Mouse (Mus musculus): ENCODE measurements around the gene Myh7b.

The Myh7b gene

DNA sequence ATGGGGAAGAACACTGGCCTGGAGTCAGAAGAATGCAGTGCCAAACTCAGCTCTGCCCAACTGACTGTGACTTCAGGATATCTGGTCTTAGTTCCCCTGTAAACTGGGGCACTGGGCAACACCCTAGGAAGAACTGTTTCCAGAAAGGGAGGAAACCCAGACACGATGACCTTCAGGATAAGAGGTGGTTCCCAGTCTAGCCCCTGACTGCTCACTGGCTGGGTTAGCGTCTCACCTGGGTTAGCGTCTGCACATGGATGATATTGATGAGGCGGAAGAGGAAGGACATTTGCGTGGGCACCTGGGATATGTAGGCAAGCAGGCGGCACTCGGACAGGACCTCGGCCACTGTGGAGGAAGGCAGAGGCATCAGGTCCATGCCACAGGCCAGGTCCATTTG, 24.9 kb downstream of the Myh7b start:
- DNase-seq = peak in 1 of 2 experiments; percentile 12

DNA sequence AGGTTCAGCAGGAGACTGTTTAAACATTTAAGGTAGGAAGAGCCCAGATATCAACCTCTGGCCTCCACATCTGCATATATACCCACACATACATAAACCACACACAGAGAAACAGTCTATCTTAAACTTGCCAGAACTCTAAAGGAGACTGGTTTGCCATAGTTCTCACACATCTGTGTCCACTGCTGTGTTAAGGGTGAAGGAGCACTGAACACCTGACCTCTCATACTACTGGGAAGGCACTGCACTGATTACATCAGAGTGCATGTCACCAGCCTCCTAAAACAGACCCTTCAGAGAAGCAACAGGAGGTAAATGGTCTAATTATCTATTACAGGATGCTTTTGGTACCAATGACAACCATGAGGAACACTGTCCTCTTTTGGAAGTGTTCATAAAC, 25.9 kb downstream of the Myh7b start:
- DNase-seq = no peak

DNA sequence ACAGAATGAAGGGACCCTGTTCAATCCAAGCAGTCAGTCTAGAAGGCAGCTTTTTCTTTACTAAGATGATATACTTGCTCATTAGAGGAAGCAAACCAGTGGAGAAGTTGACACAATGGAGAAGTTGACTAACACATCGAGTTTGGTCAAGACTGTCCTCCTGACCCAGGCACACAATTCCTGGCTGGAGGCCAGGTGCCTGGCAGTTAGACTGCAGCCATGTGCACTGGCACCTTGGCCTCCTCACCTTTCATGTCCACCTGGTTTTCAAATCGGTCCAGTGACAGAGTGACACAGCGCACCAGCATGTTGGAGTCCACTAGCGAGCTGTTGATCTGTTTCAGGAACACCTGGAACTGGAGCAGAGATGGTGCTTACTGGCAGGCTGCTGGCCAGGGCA, 26.4 kb downstream of the Myh7b start:
- peak; percentile 47 to 56 for DNase-seq

DNA sequence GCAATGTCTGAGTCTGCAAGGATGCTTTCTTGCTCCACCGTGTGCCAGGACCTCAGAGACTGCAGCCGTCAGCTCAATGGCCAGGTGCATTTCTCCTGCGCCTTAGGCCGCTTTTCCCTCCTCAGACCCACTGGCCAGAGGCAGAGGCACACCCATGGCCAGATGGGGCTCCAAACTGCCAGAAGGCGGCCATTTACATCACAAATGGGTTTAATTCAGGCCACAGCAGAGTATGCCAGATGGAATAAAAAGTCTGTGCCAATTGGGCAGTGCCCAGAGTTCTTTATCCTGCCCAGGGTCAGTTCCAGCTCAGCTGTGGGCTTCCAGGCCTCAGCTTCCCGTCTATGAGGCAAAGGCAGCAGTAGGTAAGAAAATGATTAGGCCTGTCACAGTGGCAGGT, 29.6 kb downstream of the Myh7b start:
- peak; percentile 92 to 94 for DNase-seq

DNA sequence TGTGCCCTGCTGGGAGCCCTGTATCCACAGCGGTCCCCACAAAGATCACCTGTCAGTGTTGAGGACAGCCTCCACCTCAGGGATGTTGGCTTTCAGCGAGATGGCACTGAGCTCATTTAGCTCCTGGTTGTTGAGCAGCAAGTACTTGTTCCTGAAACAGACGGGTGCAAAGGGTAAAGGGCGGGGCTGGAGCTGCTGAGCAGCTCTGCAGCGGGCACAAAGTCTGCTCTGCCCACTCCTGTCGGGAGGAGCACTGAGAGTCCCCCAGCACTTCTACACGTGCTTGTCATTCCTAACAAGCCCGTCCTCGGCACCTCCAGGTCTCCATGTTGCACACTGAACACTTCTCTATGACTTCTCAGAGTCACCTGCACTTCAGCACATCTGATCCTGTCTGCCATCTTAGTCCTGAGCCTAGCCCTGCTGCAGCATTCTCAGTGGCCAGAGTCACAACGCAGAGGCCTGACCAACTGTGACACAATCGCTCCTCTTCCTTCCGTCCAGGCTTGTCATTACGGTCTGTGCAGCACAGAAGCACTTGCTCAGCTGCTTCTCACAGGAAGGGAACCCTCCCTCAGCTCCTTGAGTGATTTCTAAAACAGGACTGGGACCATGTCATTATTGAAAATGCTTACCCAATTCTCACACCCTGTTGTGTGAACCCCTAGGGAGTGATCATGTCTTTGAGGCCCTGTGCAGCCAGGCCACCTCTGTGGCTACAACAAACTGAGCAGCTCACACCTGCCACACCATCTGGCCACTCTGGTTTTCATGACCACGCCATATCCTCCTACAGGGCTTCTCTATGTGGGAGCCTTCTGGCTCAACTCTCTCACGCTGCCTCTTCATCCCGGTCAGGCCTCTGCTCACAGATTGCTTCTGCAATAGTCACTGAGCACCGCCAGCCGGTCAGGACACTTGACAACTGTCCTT, 30.8 kb downstream of the Myh7b start:
- peak; percentile 76 to 84 for DNase-seq

DNA sequence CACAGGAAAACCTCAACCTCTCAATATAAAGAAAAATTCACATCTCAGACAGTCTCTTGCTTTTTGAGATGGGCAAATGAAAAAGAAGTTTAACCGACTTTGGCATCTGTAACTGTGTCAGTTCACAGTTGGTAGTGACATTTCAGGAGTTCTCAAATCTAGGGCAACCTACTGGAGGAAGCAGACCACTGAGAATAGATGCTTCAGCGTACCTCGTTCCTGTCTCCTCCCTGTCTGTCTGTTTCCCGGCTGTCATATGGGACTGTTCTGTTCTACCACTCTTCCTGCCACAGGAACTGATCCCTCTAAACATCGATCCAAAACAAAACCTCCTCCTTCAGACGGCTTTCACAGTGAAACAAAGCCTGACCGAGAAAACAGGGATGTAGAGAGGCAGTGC, 34.7 kb downstream of the Myh7b start:
- no peak for DNase-seq

DNA sequence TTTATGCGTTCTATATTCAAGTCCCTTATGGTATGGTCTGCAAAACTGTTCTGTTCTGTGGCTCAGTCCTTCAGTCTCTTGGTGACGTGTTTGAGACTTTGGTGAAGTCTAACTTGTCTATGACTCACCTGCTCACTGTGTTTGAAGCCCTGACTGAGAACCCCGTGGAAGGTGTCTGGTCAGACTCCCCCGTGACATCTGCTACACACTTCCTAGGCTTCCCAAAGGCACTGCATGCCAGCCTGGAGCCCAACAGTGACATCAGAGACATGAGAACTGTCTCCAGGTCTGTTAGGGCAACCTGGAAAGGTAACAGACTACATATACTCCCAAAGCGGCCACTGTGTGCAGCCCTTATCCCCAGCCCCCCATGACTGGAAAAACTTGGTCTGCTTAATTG, 41.6 kb downstream of the Myh7b start:
- no peak for DNase-seq

DNA sequence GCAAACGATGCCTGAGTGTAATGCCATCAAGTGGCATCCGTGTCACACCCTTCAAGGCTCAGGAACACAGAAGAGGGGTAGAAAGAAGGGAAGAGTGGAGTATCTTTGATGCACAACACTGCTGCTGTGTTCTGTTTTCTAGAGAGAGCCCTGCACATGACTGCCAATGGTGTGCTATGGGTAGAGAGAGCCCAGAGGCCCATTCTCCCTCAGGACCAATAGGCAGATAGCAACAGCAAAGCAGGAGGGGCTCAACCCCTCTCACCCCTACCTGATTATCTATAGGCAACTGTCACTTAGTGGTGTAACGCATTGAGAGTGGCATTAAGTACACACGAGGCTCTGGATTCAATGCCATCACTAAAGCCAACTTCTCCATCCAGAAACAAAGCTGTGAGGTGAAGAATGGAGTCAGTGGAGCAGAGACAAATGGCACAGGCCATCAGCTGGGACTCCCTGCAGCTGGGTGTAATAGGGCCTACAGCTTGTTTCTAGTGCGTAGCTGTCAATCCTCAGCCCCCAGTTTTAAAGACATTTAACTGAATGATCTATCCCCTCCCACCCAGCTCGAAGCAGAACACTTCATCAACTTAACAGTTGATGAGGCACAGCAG, 44.9 kb downstream of the Myh7b start:
- DNase-seq = no peak

DNA sequence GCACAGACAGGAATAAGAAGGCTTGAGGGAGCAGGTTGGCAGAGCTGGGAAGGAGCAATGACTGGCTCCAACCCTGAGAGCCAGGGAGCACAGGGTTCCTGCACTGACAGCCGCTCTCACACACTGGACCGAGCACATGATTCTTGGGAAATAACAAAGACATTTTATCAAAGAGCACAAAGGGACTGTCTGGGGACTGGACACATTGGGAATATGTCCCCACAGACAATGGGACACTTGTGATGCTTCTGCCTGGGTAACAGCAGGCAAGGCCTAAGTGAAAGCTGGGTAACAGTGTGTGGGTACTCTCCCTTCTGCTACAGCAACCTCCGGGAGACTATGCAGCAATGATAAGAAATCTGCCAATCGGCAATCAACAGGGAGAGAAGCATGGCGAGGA, 51.4 kb downstream of the Myh7b start:
- DNase-seq = no peak

DNA sequence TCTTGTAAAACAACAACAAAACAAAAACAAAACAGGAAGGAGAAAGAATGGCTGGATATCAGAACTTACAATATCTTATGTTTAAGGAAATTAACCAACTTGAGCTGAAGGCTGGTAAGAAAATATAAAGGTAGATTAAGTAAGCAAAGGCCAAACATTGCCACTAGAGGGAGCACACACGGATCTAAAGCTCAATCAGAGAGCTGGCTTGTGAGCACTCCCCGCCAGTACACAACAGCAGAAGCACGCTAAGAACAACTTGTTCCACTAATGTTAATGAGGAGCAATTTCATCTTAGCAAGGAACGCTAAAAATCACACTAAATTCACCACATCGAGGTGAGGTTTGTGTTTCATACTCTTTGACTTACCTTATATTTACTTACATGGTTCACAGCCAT, 52.1 kb downstream of the Myh7b start:
- peak; percentile 79 to 82 for DNase-seq

DNA sequence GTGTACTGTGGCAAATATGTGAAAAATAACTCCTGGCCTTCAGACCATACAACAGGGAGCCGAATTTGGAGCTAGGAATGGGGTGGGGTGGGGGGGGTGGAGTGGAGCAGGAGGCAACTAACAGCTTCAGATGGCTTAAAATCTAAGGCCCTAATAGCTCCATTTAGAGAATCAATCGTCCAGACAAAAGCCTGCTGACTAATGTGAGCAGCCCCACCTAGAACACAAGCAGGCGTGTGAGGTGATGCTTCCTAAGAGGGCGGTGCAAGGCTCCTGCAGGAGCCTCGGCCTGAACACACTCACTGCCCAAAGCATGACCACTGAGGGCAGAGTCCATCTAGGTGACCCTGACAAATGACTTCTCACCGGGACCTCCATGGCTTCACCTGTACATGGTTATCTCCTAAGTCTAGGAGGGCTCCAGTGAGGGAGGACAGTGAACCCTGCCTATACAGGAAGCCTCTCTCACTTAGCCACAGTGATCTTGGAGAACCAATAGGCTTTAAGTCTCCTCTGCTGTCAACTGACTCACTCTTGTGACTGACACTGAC, 53.0 kb downstream of the Myh7b start:
- no peak for DNase-seq

DNA sequence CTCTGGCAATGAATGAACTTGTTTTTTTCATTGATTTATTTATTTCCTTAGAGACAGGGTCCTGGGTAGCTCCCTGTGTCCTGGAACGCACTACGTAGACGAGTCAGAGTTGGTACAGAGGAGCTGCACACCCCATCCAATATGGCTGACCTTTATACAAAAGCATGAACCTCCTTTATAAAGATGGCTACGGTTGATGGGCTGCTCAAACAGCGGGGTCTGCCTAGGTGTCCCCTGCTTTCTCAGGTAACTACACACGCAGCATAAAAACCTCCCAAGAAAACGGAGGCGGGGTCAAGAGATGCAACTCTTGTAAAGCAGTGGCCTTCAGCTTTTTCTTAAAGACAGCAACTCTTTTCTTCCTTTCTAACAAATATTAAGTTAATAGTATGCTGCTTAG, 56.9 kb downstream of the Myh7b start:
- no peak for DNase-seq

DNA sequence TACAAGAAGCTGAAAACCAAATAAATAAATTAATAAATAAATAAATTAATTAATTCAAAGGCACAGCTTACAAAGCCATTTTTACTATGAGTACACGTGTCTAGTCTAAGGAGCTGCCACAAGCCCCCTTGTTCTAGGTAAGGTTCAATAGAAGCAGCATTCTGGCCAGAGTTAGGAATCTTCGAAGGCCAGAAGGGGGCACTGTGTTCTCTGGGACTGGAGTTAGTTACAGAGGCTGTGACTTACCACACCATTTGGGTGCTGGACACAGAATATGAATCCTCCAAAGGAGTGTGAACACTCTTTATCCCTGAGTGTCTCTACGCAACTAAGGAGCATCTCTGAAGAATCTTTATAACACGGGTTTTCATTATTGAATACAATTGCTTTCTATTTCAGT, 57.4 kb downstream of the Myh7b start:
- peak; percentile 65 to 71 for DNase-seq

DNA sequence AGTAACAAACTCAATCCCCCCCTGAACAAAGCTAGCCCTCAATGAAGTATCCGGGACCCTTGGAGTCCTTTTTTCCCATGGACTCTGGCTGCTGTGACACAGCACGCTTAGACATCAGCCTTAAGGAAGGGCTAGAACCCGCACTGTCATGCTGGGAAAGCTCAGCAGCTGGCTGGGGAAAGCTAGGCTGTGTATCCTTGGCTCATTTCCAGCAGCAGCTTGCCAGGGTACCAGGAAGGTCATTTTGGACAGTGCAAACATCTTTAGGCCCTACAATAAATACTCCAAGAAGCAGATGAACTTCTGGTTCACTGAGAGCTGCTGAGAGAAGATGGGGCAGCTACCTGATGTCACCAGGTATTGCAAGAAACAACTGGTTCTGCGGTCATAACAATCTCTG, 60.2 kb downstream of the Myh7b start:
- peak; percentile 49 to 59 for DNase-seq

DNA sequence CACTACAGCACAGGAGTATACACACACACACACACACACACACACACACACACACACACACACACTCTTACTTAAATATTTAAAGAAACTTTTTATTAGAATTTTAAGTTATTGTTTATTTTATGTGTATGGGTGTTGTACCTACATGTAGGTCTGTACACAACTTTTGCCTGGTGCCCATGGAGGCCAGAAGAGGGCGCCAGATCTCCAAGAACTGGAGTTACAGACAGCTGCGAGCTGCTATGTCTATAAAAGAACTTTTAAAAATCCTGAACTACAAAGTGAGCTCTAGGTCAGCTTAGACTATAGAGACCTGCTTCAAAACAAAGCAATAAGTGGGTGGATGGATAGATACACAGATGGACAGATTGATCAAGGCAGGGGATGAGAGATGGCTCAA, 62.5 kb downstream of the Myh7b start:
- peak; percentile 81 to 82 for DNase-seq

DNA sequence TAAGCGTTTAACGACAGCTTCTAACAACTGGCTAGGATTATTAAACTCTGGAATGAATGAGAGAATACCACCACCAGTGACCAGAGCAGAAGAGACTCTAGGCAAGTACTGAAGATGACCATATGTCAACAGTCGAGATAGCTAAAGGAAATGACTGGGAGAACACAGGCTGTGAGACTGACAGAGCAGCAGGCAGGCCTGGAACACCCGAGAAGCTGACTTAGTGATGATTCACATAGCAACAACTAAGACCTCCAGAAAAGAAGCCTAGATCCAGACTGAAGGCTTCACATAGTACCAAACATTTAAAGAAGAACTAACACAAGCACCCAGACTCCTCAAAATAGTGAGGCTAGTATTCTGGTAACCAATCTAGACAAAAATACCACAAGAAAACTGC, 64.1 kb downstream of the Myh7b start:
- no peak for DNase-seq

DNA sequence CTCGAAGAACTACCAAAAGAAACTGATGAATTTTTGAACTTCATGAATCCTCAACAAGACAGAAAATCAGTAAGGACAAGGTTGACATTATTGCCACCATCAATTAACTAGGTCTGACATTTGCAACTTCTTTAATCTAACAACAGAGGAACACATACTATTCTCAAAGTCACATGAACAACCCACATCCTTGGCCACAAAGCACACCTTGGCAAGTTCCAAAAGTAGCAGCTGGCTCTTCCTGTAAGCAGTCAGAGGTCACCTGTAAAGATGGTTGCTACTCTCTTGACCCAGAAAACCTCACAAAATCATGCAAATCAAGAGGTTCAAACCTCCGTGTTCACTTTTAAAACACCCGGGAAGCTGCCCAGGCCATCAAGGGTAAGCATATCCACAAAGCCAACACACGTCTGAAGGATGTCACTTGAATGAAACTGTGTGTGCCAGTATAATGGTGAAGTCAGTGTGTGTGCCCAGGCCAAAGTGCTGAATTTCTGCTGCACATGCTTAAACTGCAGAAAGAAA, 68.6 kb downstream of the Myh7b start:
- DNase-seq = no peak

DNA sequence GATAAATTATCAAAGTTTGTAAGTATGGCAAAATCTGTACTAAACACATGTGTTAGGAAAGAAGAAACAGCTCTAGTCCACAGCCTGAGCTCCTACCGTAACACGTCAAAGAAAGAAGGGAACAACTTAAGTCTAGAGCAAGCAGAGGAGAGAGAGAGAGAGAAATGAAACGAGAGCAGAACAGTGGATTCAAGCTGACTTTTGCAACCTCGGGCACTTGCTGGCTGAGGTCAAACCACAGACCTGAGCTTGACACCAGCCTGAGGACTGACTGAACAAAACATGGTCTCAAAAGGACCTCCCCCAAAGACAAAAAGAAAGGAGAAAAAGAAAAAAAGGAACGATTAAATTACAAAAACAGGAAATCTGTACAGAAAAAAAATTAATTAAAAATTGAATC, 69.6 kb downstream of the Myh7b start:
- no peak for DNase-seq

DNA sequence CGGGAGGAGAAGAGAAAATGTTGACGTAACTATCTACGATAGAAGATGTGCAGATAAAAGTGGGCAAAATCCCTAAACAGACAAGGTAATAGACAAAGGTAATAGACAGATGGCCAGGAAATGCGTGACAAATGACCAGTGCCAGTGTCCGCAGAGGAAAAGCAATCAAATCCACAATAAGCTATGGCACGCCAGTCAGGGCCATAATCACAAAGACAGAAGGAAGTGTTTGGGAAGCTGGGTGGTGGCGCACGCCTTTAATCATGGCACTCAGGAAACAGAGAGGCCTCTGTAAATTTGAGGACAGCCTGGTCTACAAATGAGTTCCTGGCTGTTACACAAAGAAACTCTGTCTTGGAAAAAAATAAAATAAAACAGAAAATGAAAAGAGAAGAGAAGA, 70.2 kb downstream of the Myh7b start:
- no peak for DNase-seq

DNA sequence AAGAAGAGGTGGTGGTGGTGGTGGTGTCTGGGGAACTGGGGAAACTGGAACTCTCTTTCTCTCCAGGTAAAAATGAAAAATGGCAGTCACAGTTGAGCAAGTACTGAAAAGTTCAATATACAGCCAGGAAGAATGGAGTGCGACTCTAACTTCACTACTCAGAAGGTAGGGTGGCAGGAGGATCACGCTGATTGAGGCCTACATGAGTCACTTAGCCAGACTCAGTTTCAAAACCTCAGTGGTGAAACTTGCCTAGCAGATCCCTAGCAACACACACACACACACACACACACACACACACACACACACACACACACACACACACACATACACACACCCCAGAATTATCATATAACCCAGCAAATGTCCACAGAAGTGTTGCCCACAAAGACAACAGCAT, 70.9 kb downstream of the Myh7b start:
- DNase-seq = no peak

DNA sequence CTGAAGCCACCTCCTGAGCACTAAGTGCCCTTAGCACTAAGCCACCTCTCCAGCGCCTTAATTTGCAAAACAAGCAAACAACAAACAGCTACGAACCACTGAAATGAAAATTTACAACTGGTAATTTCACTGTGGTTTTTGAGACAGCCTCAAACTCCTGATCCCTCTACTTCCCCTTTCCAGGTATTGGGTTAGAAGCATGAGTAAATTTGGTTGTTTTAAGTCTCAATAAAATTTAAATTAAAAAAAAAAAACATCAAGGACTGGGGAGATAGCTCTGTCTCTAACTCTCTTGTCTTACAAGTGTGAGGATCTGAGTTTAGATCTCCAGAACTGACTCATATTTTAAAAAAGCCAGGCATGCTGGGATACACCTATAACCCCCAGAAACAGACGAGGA, 72.1 kb downstream of the Myh7b start:
- no peak for DNase-seq

DNA sequence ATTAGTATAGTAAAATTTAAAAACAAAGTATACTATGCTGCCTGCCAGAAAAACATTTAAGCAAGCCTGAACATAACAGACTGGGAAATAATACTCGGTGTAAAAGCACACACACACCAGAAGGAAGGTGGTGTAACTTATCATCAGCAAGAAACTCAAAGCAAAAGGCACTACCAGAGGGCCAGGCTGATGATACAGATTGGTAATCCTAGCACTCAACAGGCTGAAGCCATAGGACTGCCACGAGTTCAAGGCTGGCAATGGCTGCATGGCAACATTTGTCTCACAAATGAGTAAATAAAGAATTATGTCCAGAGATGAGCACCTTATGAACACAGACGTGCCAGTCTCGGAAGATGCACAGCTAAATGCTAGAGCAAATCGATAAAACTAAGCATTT, 72.8 kb downstream of the Myh7b start:
- DNase-seq = no peak
